Mouse (Mus musculus): ENCODE results near the gene Golga7b.

DNA sequence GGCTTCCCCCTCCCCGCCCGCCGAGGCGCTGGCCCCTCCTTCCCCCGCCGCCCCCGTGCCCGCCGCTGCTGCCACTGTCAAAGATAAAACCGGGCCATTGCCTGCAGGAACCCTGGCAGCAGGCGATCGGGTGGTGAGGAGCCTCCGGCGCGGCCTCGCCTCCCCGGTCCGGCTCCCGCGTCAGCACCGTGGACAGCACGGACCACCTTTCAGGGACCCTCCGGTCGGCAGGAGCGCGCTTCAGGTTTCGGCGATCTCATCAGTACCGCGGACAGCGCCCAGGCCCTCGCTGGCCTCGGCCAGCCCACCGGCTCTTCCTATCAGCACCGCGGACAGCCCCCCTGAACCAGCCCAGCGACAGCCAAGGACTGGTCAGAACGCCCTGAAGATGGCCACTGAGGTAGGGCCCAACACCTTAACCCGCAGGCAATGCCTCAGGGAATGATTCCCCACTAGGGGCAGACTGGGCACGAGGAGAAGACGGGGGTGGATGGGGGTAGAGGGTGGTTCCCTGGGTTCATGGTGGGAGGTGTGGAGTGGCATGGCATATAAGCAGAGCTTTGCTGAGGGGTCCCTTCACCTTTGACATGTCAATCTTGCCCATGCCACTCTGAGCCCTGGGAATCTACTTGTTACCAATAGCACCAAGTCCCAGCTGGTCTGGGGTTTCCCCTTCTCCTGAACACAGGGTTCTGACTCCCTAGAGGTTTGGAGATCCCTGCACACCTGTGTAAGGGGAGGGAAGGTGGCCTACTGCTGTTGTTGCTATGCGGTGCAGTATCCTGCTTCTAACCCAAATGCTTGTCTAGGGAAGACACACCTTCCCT is 8.6 kb downstream of the Golga7b start:
- TF ChIP-seq GATA1 (IDR thresholded peaks at IDR 0.05; ENCODE audit: borderline replicate concordance, low read length) (no peak), GATA2 (IDR thresholded peaks at IDR 0.05; ENCODE audit: borderline replicate concordance, low read depth, low read length) (no peak), CTCF (IDR thresholded peaks at IDR 0.05; ENCODE audit: low read depth, low read length) (no peak), POLR2AphosphoS5 (IDR thresholded peaks at IDR 0.05; ENCODE audit: insufficient replicate concordance, low read depth, low read length) (no peak), TAL1 (conservative IDR thresholded peaks at IDR 0.05; ENCODE audit: low read depth, low read length) (no peak)
